Mouse (Mus musculus) adrenal gland, postnatal 25 days (tissue): ENCODE results near the gene Srl. TPM values are rescaled to one million over a fixed set of nuclear protein-coding genes. Genes with fewer than 3 reads are reported as not detected.
A peak's percentile ranks its signal among the peaks of the same experiment; 100 is the strongest.
"Not testable (repeated sequence)": the region's sequence is repeated elsewhere in the genome, so short reads cannot be mapped to it uniquely, and the experiment has no call there.

ENCODE experiments used
- DNase-seq: peaks from one replicate; pipeline ENCODE4 v3.0.0; 2021; ENCODE audit warnings: mixed read lengths
- long read RNA-seq: library from polyadenylated mRNA; stranded (forward); transcript quantifications from one replicate; pipeline ENCODE4 v2.0.0, GENCODE M21; 2021
- total RNA-seq: library from RNA; stranded (reverse); gene quantifications from 2 replicates; pipeline ENCODE4 v1.2.3, GENCODE M21; 2021

Gene Srl
- 8.0 and 11.9 TPM in 2 replicates for total RNA-seq
- long read RNA-seq, partial matches to known transcripts, result 0 of 1 reads
- long read RNA-seq, other reads (novel, unspliced or antisense), result 1 of 1 reads

GRCm38 (mm10) chr16:4541501-4542198 is at the start of gene Srl:
Gene Srl (minus strand): TSS chr16:4541816.
- peak; percentile 100 for DNase-seq

GRCm38 (mm10) chr16:4590236-4590635 is 48.6 kb upstream of the Srl start:
- DNase-seq, result no peak

DNA sequence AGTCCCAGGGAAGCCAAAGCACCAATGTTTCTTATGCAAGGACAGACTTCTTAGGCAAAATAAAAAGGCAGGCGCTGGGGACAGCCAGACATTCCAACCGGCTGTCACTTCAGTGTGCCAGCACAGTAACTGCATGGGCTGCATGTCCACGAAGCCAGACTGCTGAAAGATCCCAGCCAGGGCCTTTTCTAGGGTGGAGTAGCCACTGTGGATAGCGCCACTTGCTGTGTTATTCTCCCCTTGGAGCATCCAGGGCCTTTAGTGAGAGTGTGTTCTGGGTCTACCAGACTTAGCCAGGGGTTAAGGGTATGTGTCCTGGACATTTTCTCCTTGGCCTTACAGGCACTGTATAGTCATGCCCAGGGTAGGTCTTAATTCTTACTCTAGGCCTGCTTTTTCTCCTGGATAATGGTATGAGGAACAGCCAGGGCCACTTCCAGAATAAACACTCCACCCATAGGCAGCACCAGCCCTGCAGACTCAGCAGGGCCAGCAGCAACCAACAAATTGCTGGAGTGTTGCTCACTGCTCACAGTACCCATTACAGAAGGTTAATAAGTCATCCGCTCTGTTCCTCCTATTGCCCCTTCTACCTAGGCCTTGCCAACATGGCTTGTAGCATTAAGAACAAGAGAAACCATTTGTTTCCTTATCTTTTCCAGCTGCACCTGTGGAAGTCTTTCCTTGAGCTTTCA is 46.0 kb upstream of the Srl start:
- no peak for DNase-seq

GRCm38 (mm10) chr16:4586531-4587123 is 45.0 kb upstream of the Srl start:
- DNase-seq, result peak; percentile 98

- DNase-seq, result no peak
These were observed 44.3 kb upstream of the Srl start for GRCm38 (mm10) chr16:4585642-4586530.

DNA sequence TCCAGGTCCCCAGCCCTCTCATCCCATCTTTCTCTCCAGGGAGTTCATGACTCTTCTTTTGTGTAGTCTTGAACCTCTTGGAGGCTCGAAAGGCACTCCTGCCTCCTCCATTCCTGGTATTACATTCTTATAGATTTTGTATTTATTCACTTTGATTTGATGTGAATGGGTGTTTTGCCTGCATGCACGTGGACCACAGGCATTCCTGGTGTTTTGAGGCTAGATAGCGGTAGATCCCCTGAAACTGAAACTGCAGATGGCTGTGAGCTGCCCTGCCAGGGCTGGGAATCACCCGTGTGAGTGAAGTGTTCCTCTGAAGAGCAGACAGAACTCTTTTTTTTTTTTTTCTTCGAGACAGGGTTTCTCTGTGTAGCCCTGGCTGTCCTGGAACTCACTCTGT is 42.8 kb upstream of the Srl start:
- no peak for DNase-seq

- no peak for DNase-seq
These were observed 42.2 kb upstream of the Srl start for GRCm38 (mm10) chr16:4583807-4584206.

GRCm38 (mm10) chr16:4581179-4581578 is 39.6 kb upstream of the Srl start:
- not testable (repeated sequence) for DNase-seq

- no peak for DNase-seq
These were observed 37.0 kb upstream of the Srl start for GRCm38 (mm10) chr16:4578630-4579029.

DNA sequence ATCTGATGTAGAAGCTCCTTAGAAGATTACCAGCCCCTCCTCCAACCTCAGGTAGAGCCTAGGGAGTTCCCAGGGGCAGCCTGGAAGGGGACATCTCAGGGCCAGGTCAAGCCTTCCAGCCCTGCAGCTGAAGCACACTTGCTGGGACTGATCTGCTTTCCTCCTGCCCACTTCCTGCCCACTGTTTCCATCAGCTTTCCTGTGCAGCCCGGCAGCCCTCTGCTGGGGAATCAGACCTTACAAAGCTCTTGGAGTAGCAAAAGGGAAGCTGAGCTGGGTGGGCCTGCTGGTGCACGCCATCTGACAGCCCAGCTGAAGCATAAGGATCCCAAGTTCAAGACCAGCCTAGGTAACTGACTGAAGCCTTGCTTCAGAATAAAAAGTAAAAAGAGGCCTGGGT is 35.3 kb upstream of the Srl start:
- no peak for DNase-seq

DNA sequence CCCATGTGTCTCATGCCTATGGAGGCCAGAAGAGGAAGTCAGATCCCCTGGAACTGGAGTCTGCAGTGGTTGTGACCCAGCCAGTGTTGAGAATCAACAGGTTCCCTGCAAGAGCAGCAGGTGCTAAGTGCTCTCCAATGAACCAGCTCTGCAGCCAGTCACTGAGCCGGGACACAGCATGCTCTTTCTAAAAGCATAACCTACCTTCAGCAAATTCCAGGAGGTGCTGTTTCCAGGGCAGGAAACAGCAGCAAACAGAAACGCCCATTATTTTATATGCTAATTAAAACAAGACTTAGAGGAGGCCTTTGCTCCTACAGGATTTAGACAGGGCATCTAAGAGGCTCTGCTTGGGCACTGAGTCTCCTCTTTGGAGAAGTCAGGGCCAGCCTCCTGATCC is 34.4 kb upstream of the Srl start:
- no peak for DNase-seq

GRCm38 (mm10) chr16:4570737-4571136 is 29.1 kb upstream of the Srl start:
- no peak for DNase-seq

DNA sequence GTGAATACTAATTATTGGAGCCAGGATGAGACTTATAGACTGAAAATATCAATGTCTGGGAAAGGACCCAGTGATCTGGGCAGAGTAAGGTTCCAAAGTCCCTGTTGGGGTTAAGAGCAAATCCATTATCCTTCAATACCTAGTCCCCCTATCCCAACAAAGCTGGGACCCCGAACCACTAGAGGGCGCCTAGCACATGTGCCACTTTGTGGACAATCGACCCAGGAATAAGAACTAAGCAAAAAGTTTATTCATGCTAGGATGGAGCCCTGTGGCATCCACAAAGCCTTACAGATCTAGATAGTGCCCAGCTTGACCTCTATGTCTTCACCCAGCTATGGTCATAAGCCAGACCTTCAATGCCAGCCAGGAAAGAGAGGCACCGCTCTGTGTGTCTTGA is 26.3 kb upstream of the Srl start:
- DNase-seq, result peak; percentile 88

- peak; percentile 73 for DNase-seq
These were observed 18.7 kb upstream of the Srl start for GRCm38 (mm10) chr16:4560145-4560952.

GRCm38 (mm10) chr16:4559715-4560144 is 18.1 kb upstream of the Srl start, which contains the start of gene Tfap4:
Gene Tfap4 (minus strand): TSS chr16:4559854.
- DNase-seq, result peak; percentile 72

GRCm38 (mm10) chr16:4558980-4559631 is 17.5 kb upstream of the Srl start:
- DNase-seq, result peak; percentile 61

DNA sequence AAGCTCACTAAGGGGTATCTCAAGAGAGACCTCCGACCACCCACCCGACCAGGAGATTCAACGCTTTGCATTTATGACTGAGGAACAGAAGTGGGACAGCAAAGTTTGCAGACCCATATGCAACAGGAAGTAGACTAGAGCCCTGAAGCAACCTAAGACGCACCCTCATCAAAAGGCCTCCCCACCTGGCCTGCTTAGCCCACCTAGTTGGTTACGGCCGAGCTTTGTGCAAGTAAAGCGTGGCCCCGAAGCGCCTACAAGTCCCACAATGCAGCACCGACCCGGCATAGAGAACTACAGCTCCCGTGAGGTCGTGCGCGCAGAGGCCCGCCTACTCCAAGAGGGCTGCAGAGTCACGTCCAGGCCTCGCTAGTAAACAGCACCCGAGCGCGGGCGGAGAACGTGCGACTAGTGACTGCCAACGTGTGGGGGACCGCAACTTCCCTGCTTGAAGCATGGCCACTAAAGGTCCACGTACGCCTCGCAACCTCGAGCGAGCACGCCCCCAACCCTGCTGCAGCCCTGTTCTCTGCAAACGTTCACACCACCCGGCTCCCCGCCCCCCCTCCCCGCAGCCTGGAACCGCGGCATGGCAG is 16.9 kb upstream of the Srl start:
- peak; percentile 89 for DNase-seq

DNA sequence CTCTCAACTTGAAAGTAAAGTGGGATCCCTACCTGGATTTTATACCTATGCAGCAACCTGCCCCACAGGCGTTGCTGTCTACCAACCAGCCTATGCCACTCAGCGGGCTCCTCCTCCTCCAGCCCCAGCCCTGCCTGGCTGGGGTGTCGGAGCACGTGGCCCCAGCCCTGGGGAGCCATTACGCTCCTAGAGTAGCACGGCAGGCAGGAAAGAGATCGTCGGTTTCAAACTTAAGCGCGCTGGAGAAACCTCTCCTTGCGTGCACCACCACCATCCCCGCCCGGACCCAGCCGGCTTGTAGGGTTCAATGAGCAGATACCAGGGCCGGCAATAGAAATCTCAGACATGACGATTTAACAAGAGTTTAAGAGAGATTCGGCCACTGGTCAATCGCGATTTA is 16.3 kb upstream of the Srl start:
- DNase-seq, result peak; percentile 73

GRCm38 (mm10) chr16:4557085-4557484 is 15.5 kb upstream of the Srl start:
- DNase-seq, result no peak

DNA sequence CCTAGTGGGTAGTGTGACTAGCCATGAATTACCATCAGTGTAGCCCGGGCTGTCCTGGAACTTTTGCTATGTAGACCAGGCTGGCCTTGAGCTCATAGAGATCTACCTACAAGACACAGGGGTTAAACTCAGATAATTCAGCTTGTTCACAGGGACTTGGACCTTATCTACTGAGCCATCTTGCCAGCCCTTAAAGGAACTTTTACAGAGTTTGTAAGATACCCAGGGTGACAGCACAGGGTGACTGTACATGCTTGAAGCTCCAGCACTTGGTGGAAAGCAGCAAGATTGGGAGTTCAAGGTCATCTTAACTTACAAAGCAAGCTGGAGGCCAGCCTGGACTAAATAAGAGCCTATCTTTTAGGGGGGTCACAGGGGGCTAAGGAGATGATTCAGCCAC is 13.9 kb upstream of the Srl start:
- DNase-seq, result no peak
